Mouse (Mus musculus) testis, adult 2 months (tissue): ENCODE results near the gene Zfp786. TPM values are rescaled to one million over a fixed set of nuclear protein-coding genes. Genes with fewer than 3 reads are reported as not detected.
A peak's percentile ranks its signal among the peaks of the same experiment; 100 is the strongest.

Experiments used
- H3K27ac ChIP-seq: fragments of 200-500 bp; 2 replicates; pipeline ENCODE4 v1.5.1; 2012; ENCODE audit warnings: low read depth, low read length; ENCODE audit not compliant: control insufficient read depth, insufficient read depth
- H3K27me3 ChIP-seq: fragments of 200-500 bp; 2 replicates; pipeline ENCODE4 v1.6.1; 2012; ENCODE audit warnings: mild to moderate bottlenecking, low read length, moderate library complexity; ENCODE audit not compliant: control insufficient read depth, insufficient read depth
- H3K36me3 ChIP-seq: fragments of 200-500 bp; 2 replicates; pipeline ENCODE4 v1.6.1; 2012; ENCODE audit warnings: mild to moderate bottlenecking, low read length; ENCODE audit not compliant: control insufficient read depth, insufficient read depth
- H3K4me1 ChIP-seq: fragments of 200-500 bp; 2 replicates; pipeline ENCODE4 v1.6.1; 2012; ENCODE audit warnings: low read length; ENCODE audit not compliant: control insufficient read depth, insufficient read depth
- H3K4me3 ChIP-seq: fragments of 200-500 bp; 2 replicates; pipeline ENCODE4 v1.5.1; 2012; ENCODE audit warnings: low read depth, mild to moderate bottlenecking, low read length, moderate library complexity, mixed read lengths; ENCODE audit not compliant: control insufficient read depth
- CTCF ChIP-seq: fragments of 200-500 bp; IDR thresholded peaks from 2 replicates; pipeline ENCODE4 v1.5.1; 2012; ENCODE audit warnings: low read depth, mild to moderate bottlenecking, inconsistent platforms, low read length, moderate library complexity; ENCODE audit not compliant: control insufficient read depth, insufficient read depth, insufficient replicate concordance
- POLR2A ChIP-seq: fragments of 200-500 bp; IDR thresholded peaks from 2 replicates; pipeline ENCODE4 v1.6.1; 2012; ENCODE audit warnings: low read depth, mild to moderate bottlenecking, inconsistent platforms, low read length, moderate library complexity; ENCODE audit not compliant: control insufficient read depth
- polyA plus RNA-seq: library from polyadenylated mRNA; depleted of rRNA; stranded (reverse); fragments of >200 nt; gene quantifications from 2 replicates; pipeline ENCODE4 v1.2.3, GENCODE M21; 2012

The Zfp786 gene
- polyA plus RNA-seq, 1 experiment: 1.0 TPM

- Histone ChIP-seq H3K4me1 (peaks cover 3% of the 10 kb centered on the region), H3K27ac (no peak overlapping the region), H3K4me3 (no peak overlapping the region), H3K27me3 (no peaks in the 10 kb centered on the region), H3K36me3 (no peaks in the 10 kb centered on the region; the same call in 1 of the 2 replicates)
- no peak for TF ChIP-seq CTCF
- TF ChIP-seq POLR2A: no peak
These were observed 37.4 kb downstream of the Zfp786 start for GRCm38 (mm10) chr6:47793284-47793683.

- no peak overlapping the region for H3K4me3 ChIP-seq
- no peaks in the 10 kb centered on the region for H3K27me3 ChIP-seq
- H3K4me1 ChIP-seq: peaks cover 3% of the 10 kb centered on the region
- no peak for TF ChIP-seq CTCF
- no peak for TF ChIP-seq POLR2A
- no peak overlapping the region for H3K27ac ChIP-seq
- H3K36me3 ChIP-seq: no peaks in the 10 kb centered on the region; the same call in 1 of the 2 replicates
These were observed 38.1 kb downstream of the Zfp786 start for GRCm38 (mm10) chr6:47792533-47792932.

- Histone ChIP-seq H3K4me1 (peaks cover 3% of the 10 kb centered on the region), H3K27me3 (no peaks in the 10 kb centered on the region), H3K27ac (no peak overlapping the region), H3K4me3 (no peak overlapping the region), H3K36me3 (no peaks in the 10 kb centered on the region)
- TF ChIP-seq CTCF (no peak), POLR2A (no peak)
These were observed 39.9 kb downstream of the Zfp786 start for GRCm38 (mm10) chr6:47790745-47791144.

- Histone ChIP-seq H3K4me3 (peak overlapping the region; percentile 93), H3K36me3 (no peaks in the 10 kb centered on the region), H3K4me1 (peaks cover 3% of the 10 kb centered on the region), H3K27me3 (no peaks in the 10 kb centered on the region), H3K27ac (peak overlapping the region; percentile 93)
- TF ChIP-seq CTCF: no peak
- no peak for TF ChIP-seq POLR2A
These were observed 41.8 kb downstream of the Zfp786 start for GRCm38 (mm10) chr6:47788821-47789220.

GRCm38 (mm10) chr6:47787941-47788736, 42.5 kb downstream of the Zfp786 start:
- peak; percentile 87 for TF ChIP-seq POLR2A
- no peak for TF ChIP-seq CTCF
- peaks cover 3% of the 10 kb centered on the region for H3K4me1 ChIP-seq

GRCm38 (mm10) chr6:47784707-47785412, 45.8 kb downstream of the Zfp786 start:
- no peak overlapping the region for H3K27ac ChIP-seq
- no peaks in the 10 kb centered on the region for H3K36me3 ChIP-seq
- no peaks in the 10 kb centered on the region for H3K27me3 ChIP-seq
- TF ChIP-seq CTCF (no peak), POLR2A (no peak)
- H3K4me3 ChIP-seq: no peak overlapping the region
- H3K4me1 ChIP-seq: peaks cover 3% of the 10 kb centered on the region

More at GRCm38 (mm10) chr6:47787941-47788736, 42.5 kb downstream of the Zfp786 start:
- Histone ChIP-seq H3K4me3 (peak overlapping the region; percentile 93), H3K27ac (peak overlapping the region; percentile 93), H3K27me3 (no peaks in the 10 kb centered on the region), H3K36me3 (no peaks in the 10 kb centered on the region)

- H3K36me3 ChIP-seq: no peaks in the 10 kb centered on the region
- TF ChIP-seq POLR2A (no peak), CTCF (no peak)
- peaks cover 3% of the 10 kb centered on the region for H3K4me1 ChIP-seq
- H3K27me3 ChIP-seq: no peaks in the 10 kb centered on the region
- H3K27ac ChIP-seq: peak overlapping the region; percentile 77
- H3K4me3 ChIP-seq: peak overlapping the region; percentile 69; the same call in 1 of the 2 replicates
These were observed 49.3 kb downstream of the Zfp786 start for GRCm38 (mm10) chr6:47781091-47781968.
